Mouse (Mus musculus) neutrophil, adult 5-6 weeks (primary cell): Measurements from ENCODE around the gene Ciao2b. TPM values are rescaled to one million over a fixed set of nuclear protein-coding genes. Genes with fewer than 3 reads are reported as not detected.

Experiments
- ATAC-seq: fragments of 151-379, 151-347 bp; 2 replicates; pipeline ENCODE4 v1.8.0; 2017; ENCODE audit warnings: mild to moderate bottlenecking, moderate TSS enrichment; ENCODE audit not compliant: insufficient number of reproducible peaks, poor library complexity, low FRiP score, severe bottlenecking; ENCODE audit errors: extremely low read depth
- total RNA-seq: library from RNA; stranded (forward); fragments of 200-1000 nt; gene quantifications from 2 replicates; pipeline ENCODE4 v1.2.3, GENCODE M21; 2017

Ciao2b gene
- total RNA-seq, 1 experiment from 2014 or later = 21.1 TPM

GRCm38 (mm10) chr8:104592566-104592965, 49.2 kb downstream of the Ciao2b start:
- no peak for ATAC-seq

DNA sequence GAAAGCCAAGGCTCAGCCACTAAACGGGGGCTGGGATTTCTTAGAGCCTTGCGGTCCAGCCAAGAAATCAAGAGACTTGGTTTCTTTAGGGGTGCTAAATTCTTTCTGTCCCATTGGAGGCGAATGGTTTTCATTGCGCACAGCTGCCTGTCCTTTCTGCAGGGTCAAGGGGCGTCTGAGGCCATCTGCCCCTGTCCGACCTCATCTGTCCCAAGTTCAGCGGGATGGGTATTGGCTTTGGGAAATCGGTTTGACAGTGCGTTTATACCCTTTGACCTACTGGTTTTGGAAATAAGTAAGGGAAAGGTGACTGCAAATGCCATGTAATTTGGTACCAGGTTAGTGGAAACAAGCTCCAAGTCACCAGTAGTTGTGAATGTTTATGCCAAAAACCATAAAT, 49.9 kb downstream of the Ciao2b start:
- no peak for ATAC-seq

- peak; percentile 89 for ATAC-seq
Measured at GRCm38 (mm10) chr8:104591133-104591834, 50.5 kb downstream of the Ciao2b start, which contains the start of gene Pdp2. Gene Pdp2, plus strand, starts transcription at chr8:104591451.

DNA sequence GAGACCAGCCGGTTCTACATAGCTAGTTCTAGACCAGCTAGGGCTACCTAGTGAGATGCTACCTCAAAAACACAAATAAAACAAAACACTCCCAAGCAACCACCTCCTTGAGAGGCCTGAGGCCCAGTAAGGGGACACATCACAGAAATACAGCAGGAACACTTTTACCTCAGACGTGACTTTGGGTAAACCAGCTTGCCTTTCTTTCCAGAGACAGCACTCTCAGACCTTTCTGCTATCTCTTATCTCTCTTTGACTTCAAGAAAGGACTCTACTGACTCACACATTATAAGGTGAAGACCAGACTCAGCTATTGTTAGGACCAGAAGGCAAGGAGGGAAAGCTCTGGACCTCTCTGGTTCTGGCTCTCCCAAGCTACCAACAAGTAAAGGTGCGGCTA, 51.5 kb downstream of the Ciao2b start:
- ATAC-seq = no peak

Other genes starting within 250 kb of the Ciao2b start
- gene Cmtm4, start 246.2 kb downstream of the Ciao2b start, total RNA-seq = 0.49 and 0.81 TPM in 2 replicates
- gene Dync1li2, start 198.9 kb downstream of the Ciao2b start, total RNA-seq = 69.2 TPM in 2 replicates
- 0.81 and 1.2 TPM in 2 replicates for gene Terb1, start 132.1 kb downstream of the Ciao2b start, total RNA-seq
- gene Nae1, start 107.3 kb downstream of the Ciao2b start, total RNA-seq = 98.6 and 98.9 TPM in 2 replicates
- gene Car7, start 107.3 kb downstream of the Ciao2b start, total RNA-seq = 2.2 and 2.4 TPM in 2 replicates
- gene Pdp2, start 50.5 kb downstream of the Ciao2b start, total RNA-seq = 6.0 and 6.5 TPM in 2 replicates
- gene Cdh16, start 17.6 kb downstream of the Ciao2b start, total RNA-seq = 2.0 TPM in 1 of 2 replicates, not detected in the other
- 13.0 and 20.0 TPM in 2 replicates for gene Rrad, start 10.6 kb downstream of the Ciao2b start, total RNA-seq
- not detected in 2 replicates for gene Ces2a, start 92.0 kb upstream of the Ciao2b start, total RNA-seq
- not detected in 2 replicates for gene Ces2b, start 189.6 kb upstream of the Ciao2b start, total RNA-seq
- gene Ces2c, start 205.1 kb upstream of the Ciao2b start, total RNA-seq = not detected in 2 replicates